Mouse (Mus musculus): ENCODE data around the gene Cd52.

GRCm38 (mm10) chr4:134128221-134128982 is 33.5 kb upstream of the Cd52 start, which contains the start of gene Sh3bgrl3:
- TF ChIP-seq CTCF (IDR thresholded peaks at IDR 0.05; ENCODE audit: low read depth), result no peak
- no peak; the same call in 1 of the 2 replicates for TF ChIP-seq EP300 (IDR thresholded peaks at IDR 0.05; ENCODE audit: low read depth)
